Mouse (Mus musculus): ENCODE results near the gene Arid5b.

GRCm38 (mm10) chr10:68180151-68180550, 98.4 kb downstream of the Arid5b start:
- TF ChIP-seq CTCF (conservative IDR thresholded peaks at IDR 0.05; ENCODE audit: low read length) (no peak), POU5F1 (IDR thresholded peaks at IDR 0.05; ENCODE audit: borderline replicate concordance, low read length) (no peak), NANOG (IDR thresholded peaks at IDR 0.05; ENCODE audit: borderline replicate concordance, low read length) (no peak)

All from E14TG2a.4 (cell line).